Mouse (Mus musculus) erythroblast, embryonic 14.5 days (primary cell): ENCODE results near the gene Slc25a38.

ENCODE experiments used
- GATA1 ChIP-seq: IDR thresholded peaks from 2 replicates; pipeline ENCODE4 v1.6.1; 2012; ENCODE audit warnings: low read length, inconsistent platforms, mixed read lengths
- TAL1 ChIP-seq: IDR thresholded peaks from 3 replicates; pipeline ENCODE4 v1.6.1; 2012; ENCODE audit warnings: low read length, inconsistent platforms, mixed read lengths

GRCm38 (mm10) chr9:120079901-120080300 is 30.3 kb upstream of the Slc25a38 start:
- TF ChIP-seq GATA1, result no peak
- TF ChIP-seq TAL1, result no peak
